Mouse (Mus musculus) MEL (cell line): ENCODE data around the gene Ccdc171.
A peak's percentile ranks its signal among the peaks of the same experiment; 100 is the strongest.

Source experiments
- CHD2 ChIP-seq: IDR thresholded peaks from 2 replicates; pipeline ENCODE4 v1.6.1; 2011; ENCODE audit warnings: low read length, improper control_type of control experiment
- CTCF ChIP-seq, 3 experiments: IDR thresholded peaks in 2 of 3; conservative IDR thresholded peaks in 1 of 3; 2 replicates each; pipeline ENCODE4 v1.5.1; 2011 to 2012; ENCODE audit warnings: low read length in 3 of 3, low read depth in 2 of 3, mild to moderate bottlenecking in 2 of 3, improper control_type of control experiment in 1 of 3, inconsistent platforms in 1 of 3, mixed read lengths in 1 of 3, moderate library complexity in 1 of 3; ENCODE audit not compliant: control insufficient read depth in 1 of 3, insufficient read depth in 1 of 3, poor library complexity in 1 of 3, severe bottlenecking in 1 of 3
- ELF1 ChIP-seq: IDR thresholded peaks from 2 replicates; pipeline ENCODE4 v1.6.1; 2014; ENCODE audit warnings: low read depth, mild to moderate bottlenecking, inconsistent platforms, low read length, improper control_type of control experiment, moderate library complexity
- EP300 ChIP-seq, 2 experiments: IDR thresholded peaks; 2 replicates each; pipeline ENCODE4 v1.6.1; 2011; ENCODE audit warnings: improper control_type of control experiment in 2 of 2, low read length in 2 of 2, low read depth in 1 of 2, mild to moderate bottlenecking in 1 of 2
- POLR2A ChIP-seq, 2 experiments: IDR thresholded peaks; 2 replicates each; pipeline ENCODE4 v1.6.1; 2011 to 2012; ENCODE audit warnings: low read length in 2 of 2, mild to moderate bottlenecking in 2 of 2, control low read depth in 1 of 2, improper control_type of control experiment in 1 of 2, low read depth in 1 of 2, moderate library complexity in 1 of 2; ENCODE audit not compliant: control insufficient read depth in 1 of 2, insufficient read depth in 1 of 2, poor library complexity in 1 of 2
- RCOR1 ChIP-seq: IDR thresholded peaks from 2 replicates; pipeline ENCODE4 v1.6.1; 2012; ENCODE audit warnings: low read depth, mild to moderate bottlenecking, inconsistent platforms, low read length, improper control_type of control experiment
- TCF12 ChIP-seq: IDR thresholded peaks from 2 replicates; pipeline ENCODE4 v1.6.1; 2014; ENCODE audit warnings: low read depth, mild to moderate bottlenecking, inconsistent platforms, low read length, improper control_type of control experiment, moderate library complexity
- ZC3H11A ChIP-seq: IDR thresholded peaks from 2 replicates; pipeline ENCODE4 v1.6.1; 2012; ENCODE audit warnings: low read depth, mild to moderate bottlenecking, inconsistent platforms, low read length, improper control_type of control experiment

DNA sequence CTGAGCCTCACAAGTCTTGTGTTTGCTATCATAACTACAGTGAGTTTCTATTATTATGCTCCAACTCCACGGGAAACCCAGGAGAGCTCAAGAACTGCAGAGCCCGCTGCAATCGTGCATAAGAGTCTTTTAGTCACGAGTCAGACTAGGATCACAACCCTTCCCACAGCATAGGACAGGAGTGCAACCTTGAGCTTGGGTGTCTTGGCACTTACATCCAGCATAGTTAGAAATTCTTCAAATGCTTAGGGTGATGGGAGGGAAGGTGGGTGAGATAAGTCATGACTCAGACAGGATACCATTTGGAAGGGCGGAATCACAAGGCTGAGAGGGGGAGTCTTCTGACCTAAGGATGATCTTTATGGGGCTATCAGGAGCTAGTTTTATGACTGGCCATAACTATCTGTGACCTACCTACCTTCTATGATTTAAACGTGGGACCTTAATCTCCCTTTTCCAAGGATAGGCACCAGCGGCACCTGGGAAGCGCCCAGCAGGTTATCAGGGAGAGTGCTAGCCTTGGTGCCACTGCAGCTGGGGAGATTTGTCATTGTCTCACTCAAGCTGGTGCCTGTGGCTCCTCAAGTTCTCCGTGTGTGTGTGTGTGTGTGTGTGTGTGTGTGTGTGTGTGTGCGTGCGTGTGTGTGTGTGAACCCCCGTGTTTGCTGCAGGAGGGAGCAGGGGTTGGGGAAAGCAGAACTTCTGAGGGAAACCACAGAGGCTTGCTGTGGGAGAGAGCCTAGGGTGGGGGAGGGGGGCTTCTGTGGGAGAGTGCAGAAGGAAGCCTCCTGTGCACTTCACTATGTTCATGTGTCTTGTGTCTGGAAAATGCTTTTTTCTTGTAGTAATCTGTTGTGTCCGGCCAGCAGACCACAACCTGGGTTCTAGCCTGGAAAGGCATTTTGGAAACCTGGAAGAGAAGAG lies 42.1 kb downstream of the Ccdc171 start:
- no peak for TF ChIP-seq POLR2A (IDR thresholded peaks at IDR 0.05; ENCODE audit: control insufficient read depth in 1 of 2, insufficient read depth in 1 of 2, low read depth in 1 of 2, low read length in 2 of 2, poor library complexity in 1 of 2)
- no peak for TF ChIP-seq CTCF (IDR thresholded peaks at IDR 0.05 in 2 of 3, conservative IDR thresholded peaks at IDR 0.05 in 1 of 3; ENCODE audit: control insufficient read depth in 1 of 3, insufficient read depth in 1 of 3, low read depth in 2 of 3, low read length in 3 of 3, poor library complexity in 1 of 3, severe bottlenecking in 1 of 3)
- peak; percentile 12 to 13; a peak in 1 of 4 replicates for TF ChIP-seq EP300 (IDR thresholded peaks at IDR 0.05; ENCODE audit: low read depth in 1 of 2, low read length in 2 of 2)
- no peak for TF ChIP-seq RCOR1
- 0 out of 2 replicates have a peak, but pooled peaks have one; percentile 20 for TF ChIP-seq TCF12
- TF ChIP-seq ELF1, result 0 out of 2 replicates have a peak, but pooled peaks have one; percentile 16
- TF ChIP-seq ZC3H11A, result no peak
- no peak; the same call in 1 of the 2 replicates for TF ChIP-seq CHD2
